Mouse (Mus musculus) liver, embryonic 11.5 days (tissue): Measurements from ENCODE around the gene Tsc1. TPM values are rescaled to one million over a fixed set of nuclear protein-coding genes. Genes with fewer than 3 reads are reported as not detected.

Source experiments
- ATAC-seq: fragments of 200-750 bp; cut with Nextera tagmentation; replicated peaks from 2 replicates; pipeline ENCODE4 v1.8.0; 2017; ENCODE audit warnings: moderate number of reproducible peaks, mild to moderate bottlenecking, moderate TSS enrichment, moderate library complexity; ENCODE audit not compliant: low FRiP score
- DNase-seq: peaks from one replicate; pipeline ENCODE4 v3.0.0-alpha.2; 2017; ENCODE audit warnings: low spot score
- H3K27ac ChIP-seq: fragments of 300-500 bp; sonication (generic); 2 replicates; pipeline ENCODE4 v1.5.1; 2014; ENCODE audit warnings: mild to moderate bottlenecking, low read depth, low read length, control low read depth
- H3K27me3 ChIP-seq: fragments of 300-500 bp; sonication (generic); replicated peaks from 2 replicates; pipeline ENCODE4 v1.6.1; 2014; ENCODE audit warnings: low read length, mixed read lengths; ENCODE audit not compliant: control insufficient read depth, insufficient read depth
- H3K36me3 ChIP-seq: fragments of 300-500 bp; sonication (generic); 2 replicates; pipeline ENCODE4 v1.6.1; 2014; ENCODE audit warnings: mild to moderate bottlenecking, low read length, moderate library complexity, mixed read lengths; ENCODE audit not compliant: control insufficient read depth, insufficient read depth
- H3K4me1 ChIP-seq: fragments of 300-500 bp; sonication (generic); replicated peaks from 2 replicates; pipeline ENCODE4 v1.6.1; 2014; ENCODE audit warnings: low read length, mixed read lengths; ENCODE audit not compliant: control insufficient read depth, insufficient read depth
- H3K4me2 ChIP-seq: fragments of 300-500 bp; sonication (generic); 2 replicates; pipeline ENCODE4 v1.6.1; 2014; ENCODE audit warnings: mild to moderate bottlenecking, control low read depth, moderate library complexity
- H3K4me3 ChIP-seq: fragments of 300-500 bp; sonication (generic); 2 replicates; pipeline ENCODE4 v1.5.1; 2014; ENCODE audit warnings: low read depth, low read length, control low read depth
- H3K9ac ChIP-seq: fragments of 300-500 bp; sonication (generic); 2 replicates; pipeline ENCODE4 v1.6.1; 2014; ENCODE audit warnings: low read depth, low read length, control low read depth
- H3K9me3 ChIP-seq: fragments of 300-500 bp; sonication (generic); 2 replicates; pipeline ENCODE4 v1.6.1; 2016; ENCODE audit warnings: low read length, inconsistent platforms, mixed read lengths; ENCODE audit not compliant: control insufficient read depth
- WGBS: fragments of 180-500 bp; shearing (Covaris S2); extraction: QIAGEN DNeasy Blood & Tissue Kit; methylation state at CpG from one replicate; pipeline ENCODE4 v1.1.7; 2014; 5-methylcytosine and 5-hydroxymethylcytosine counted together
- polyA plus RNA-seq: library from polyadenylated mRNA; unstranded; fragments of >200 nt; fragmentation: Nextera tagmentation; extraction: Ambion mirVana; gene quantifications from 2 replicates; pipeline ENCODE4 v1.2.1, GENCODE M21; 2014

The Tsc1 gene
- polyA plus RNA-seq, 1 experiment from 2014 or later, result 20.7 TPM

GRCm38 (mm10) chr2:28601720-28602590, 39.1 kb upstream of the Tsc1 start:
- Histone ChIP-seq H3K9me3 (no peaks in the 10 kb centered on the region), H3K9ac (peak overlapping the region; percentile 66), H3K27me3 (no peaks in the 10 kb centered on the region), H3K4me1 (peaks cover 73% of the 10 kb centered on the region), H3K27ac (peak overlapping the region; percentile 97), H3K36me3 (no peaks in the 10 kb centered on the region), H3K4me2 (peak overlapping the region; percentile 52), H3K4me3 (no peak overlapping the region)
- 18% methylated on average over 12 of the region's 12 CpGs for WGBS
- ATAC-seq (peak; percentile 87), DNase-seq (peak; percentile 83)

DNA sequence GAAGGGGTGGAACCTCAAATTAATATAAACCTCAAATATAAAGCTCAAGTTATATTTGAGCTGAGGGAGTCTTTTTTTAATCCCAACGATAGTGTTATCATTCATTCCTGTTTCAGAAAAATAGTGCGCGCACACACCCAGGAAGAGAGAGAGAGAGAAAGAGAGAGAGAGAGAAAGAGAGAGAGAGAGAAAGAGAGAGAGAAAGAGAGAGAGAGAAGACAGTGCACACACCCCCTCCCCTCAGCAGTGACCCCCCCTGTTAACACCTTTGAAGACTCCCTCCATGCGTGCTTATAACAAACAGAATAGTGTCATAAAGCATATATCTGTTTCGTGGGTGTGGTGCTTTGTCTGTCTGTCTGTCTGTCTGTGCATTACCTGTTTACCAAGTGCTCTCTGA, 37.5 kb upstream of the Tsc1 start:
- Histone ChIP-seq H3K4me3 (no peak overlapping the region), H3K4me2 (no peak overlapping the region), H3K27ac (peak overlapping the region; percentile 97), H3K9ac (peak overlapping the region; percentile 34; the same call in 1 of the 2 replicates), H3K36me3 (no peaks in the 10 kb centered on the region), H3K4me1 (peaks cover 72% of the 10 kb centered on the region), H3K27me3 (no peaks in the 10 kb centered on the region), H3K9me3 (no peaks in the 10 kb centered on the region)
- ATAC-seq, result no peak
- DNase-seq, result no peak
- WGBS, result 83% methylated on average over 5 of the region's 5 CpGs

GRCm38 (mm10) chr2:28605789-28606541, 35.1 kb upstream of the Tsc1 start:
- ATAC-seq (no peak), DNase-seq (no peak)
- no peak overlapping the region for H3K4me3 ChIP-seq
- peak overlapping the region; percentile 87 for H3K27ac ChIP-seq
- 61% methylated on average over 14 of the region's 14 CpGs for WGBS
- H3K4me1 ChIP-seq, result peaks cover 67% of the 10 kb centered on the region
- H3K9me3 ChIP-seq, result no peaks in the 10 kb centered on the region
- no peak overlapping the region; the same call in 1 of the 2 replicates for H3K9ac ChIP-seq
- no peak overlapping the region for H3K4me2 ChIP-seq
- H3K27me3 ChIP-seq, result no peaks in the 10 kb centered on the region
- peaks cover 3% of the 10 kb centered on the region; the same call in 1 of the 2 replicates for H3K36me3 ChIP-seq

DNA sequence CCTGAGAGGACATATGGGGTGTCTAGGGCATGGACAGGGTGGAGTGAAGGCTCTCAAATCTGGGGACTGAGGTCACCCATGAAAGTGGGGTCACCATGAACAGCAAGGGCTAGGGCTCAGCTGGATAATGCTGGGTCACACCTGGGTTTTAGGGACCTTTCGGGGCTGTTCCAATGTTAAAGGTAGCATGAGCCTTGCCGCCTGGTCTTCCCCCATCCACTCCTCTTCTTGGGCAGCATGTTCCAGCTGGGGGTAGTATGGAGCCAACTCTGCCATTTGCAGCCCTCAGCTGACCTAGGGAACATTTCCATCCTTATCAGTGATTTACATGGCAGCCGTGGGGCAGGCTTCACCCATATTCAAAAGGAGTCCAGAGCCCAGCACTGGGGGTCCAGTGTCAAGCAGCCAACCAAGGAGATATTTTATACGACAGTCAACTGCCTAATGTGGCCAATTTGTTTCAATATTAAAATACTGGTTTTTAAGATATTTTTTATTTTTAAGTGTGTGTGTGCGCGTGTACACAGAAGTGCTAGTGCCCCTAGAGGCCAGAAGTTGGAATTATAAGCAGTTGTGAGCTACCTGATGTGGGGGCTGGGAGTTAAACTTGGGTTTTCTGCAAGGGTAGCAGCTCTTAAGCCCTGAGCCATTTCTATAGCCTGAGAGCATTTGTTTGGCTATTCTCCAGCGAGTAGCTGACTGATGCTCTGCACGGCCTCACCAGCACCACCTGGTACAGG, 34.3 kb upstream of the Tsc1 start:
- peak overlapping the region; percentile 87 for H3K27ac ChIP-seq
- ATAC-seq (peak; percentile 2; the same call in 1 of the 2 replicates), DNase-seq (no peak)
- no peaks in the 10 kb centered on the region for H3K27me3 ChIP-seq
- peak overlapping the region; percentile 8; the same call in 1 of the 2 replicates for H3K9ac ChIP-seq
- H3K9me3 ChIP-seq, result no peaks in the 10 kb centered on the region
- no peak overlapping the region for H3K4me3 ChIP-seq
- peaks cover 59% of the 10 kb centered on the region for H3K4me1 ChIP-seq
- H3K4me2 ChIP-seq, result no peak overlapping the region
- peaks cover 8% of the 10 kb centered on the region; the same call in 1 of the 2 replicates for H3K36me3 ChIP-seq
- 58% methylated on average over 8 of the region's 8 CpGs for WGBS

GRCm38 (mm10) chr2:28607341-28608165, 33.5 kb upstream of the Tsc1 start:
- Histone ChIP-seq H3K4me2 (peak overlapping the region; percentile 27; the same call in 1 of the 2 replicates), H3K27me3 (no peaks in the 10 kb centered on the region), H3K36me3 (peaks cover 12% of the 10 kb centered on the region; the same call in 1 of the 2 replicates), H3K4me1 (peaks cover 57% of the 10 kb centered on the region), H3K4me3 (no peak overlapping the region), H3K27ac (peak overlapping the region; percentile 87), H3K9me3 (no peaks in the 10 kb centered on the region), H3K9ac (peak overlapping the region; percentile 25; the same call in 1 of the 2 replicates)
- 42% methylated on average over 10 of the region's 10 CpGs for WGBS
- DNase-seq (no peak), ATAC-seq (peak; percentile 65)

DNA sequence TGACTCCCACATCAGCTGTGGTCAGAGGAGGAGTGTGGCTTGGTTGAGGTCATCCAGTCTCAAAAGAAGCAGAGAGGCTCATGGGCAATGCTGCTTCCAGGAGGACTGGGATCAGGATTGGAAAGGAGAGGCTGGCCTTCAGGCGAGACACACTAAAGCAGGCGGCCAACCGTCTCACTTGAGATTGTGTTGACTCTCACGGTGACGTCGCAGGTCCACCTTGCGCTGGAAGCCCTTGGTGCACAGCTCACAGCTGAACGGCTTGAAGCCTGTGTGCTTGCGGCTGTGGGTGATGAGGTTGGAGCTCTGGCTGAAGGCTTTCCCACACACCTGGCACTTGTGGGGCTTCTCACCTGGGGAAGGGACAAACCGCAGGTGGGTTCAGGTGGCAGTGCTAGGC, 31.2 kb upstream of the Tsc1 start:
- Histone ChIP-seq H3K4me3 (no peak overlapping the region), H3K36me3 (peaks cover 23% of the 10 kb centered on the region), H3K9ac (no peak overlapping the region), H3K27me3 (no peaks in the 10 kb centered on the region), H3K9me3 (no peaks in the 10 kb centered on the region), H3K4me2 (no peak overlapping the region), H3K4me1 (peaks cover 53% of the 10 kb centered on the region), H3K27ac (peak overlapping the region; percentile 23)
- no peak for ATAC-seq
- DNase-seq, result no peak
- WGBS, result 89% methylated on average over 10 of the region's 10 CpGs

GRCm38 (mm10) chr2:28610716-28611406, 30.2 kb upstream of the Tsc1 start:
- no peak overlapping the region for H3K4me2 ChIP-seq
- peaks cover 58% of the 10 kb centered on the region for H3K4me1 ChIP-seq
- WGBS, result 84% methylated on average over 12 of the region's 12 CpGs
- no peak overlapping the region for H3K4me3 ChIP-seq
- DNase-seq (no peak), ATAC-seq (no peak)
- H3K9me3 ChIP-seq, result no peaks in the 10 kb centered on the region
- peaks cover 25% of the 10 kb centered on the region for H3K36me3 ChIP-seq
- peak overlapping the region; percentile 44; the same call in 1 of the 2 replicates for H3K27ac ChIP-seq
- H3K9ac ChIP-seq, result no peak overlapping the region
- H3K27me3 ChIP-seq, result no peaks in the 10 kb centered on the region
